Mouse (Mus musculus) G1E (cell line): ENCODE measurements around the gene Orc3. TPM values are rescaled to one million over a fixed set of nuclear protein-coding genes. Genes with fewer than 3 reads are reported as not detected.

Experiments used
- ATAC-seq: 2 replicates; pipeline ENCODE4 v1.8.0; 2016; ENCODE audit warnings: mild to moderate bottlenecking; ENCODE audit not compliant: insufficient number of reproducible peaks, poor library complexity, low FRiP score, severe bottlenecking; ENCODE audit errors: extremely low read depth
- DNase-seq: peaks from one replicate; pipeline ENCODE4 v3.0.0; 2012; ENCODE audit warnings: low spot score
- H3K27me3 ChIP-seq: 2 replicates; pipeline ENCODE4 v1.6.1; 2012; ENCODE audit warnings: mild to moderate bottlenecking, low read length, inconsistent platforms; ENCODE audit not compliant: insufficient read depth
- H3K36me3 ChIP-seq: replicated peaks from 2 replicates; pipeline ENCODE3; 2012; ENCODE audit warnings: mild to moderate bottlenecking, inconsistent platforms
- H3K4me1 ChIP-seq: 2 replicates; pipeline ENCODE4 v1.6.1; 2012; ENCODE audit warnings: low read depth, low read length, inconsistent platforms, mixed read lengths; ENCODE audit not compliant: insufficient read depth
- H3K4me3 ChIP-seq: 2 replicates; pipeline ENCODE4 v1.5.1; 2012; ENCODE audit warnings: low read depth, mild to moderate bottlenecking, inconsistent platforms, low read length, moderate library complexity, mixed read lengths
- H3K9me3 ChIP-seq: replicated peaks from 2 replicates; pipeline ENCODE4 v1.6.1; 2012; ENCODE audit warnings: inconsistent platforms
- CTCF ChIP-seq: IDR thresholded peaks from 2 replicates; pipeline ENCODE4 v1.5.1; 2012; ENCODE audit warnings: low read depth, low read length, inconsistent platforms, mixed read lengths
- GATA1 ChIP-seq: IDR thresholded peaks from 2 replicates; pipeline ENCODE4 v1.6.1; 2012; ENCODE audit warnings: borderline replicate concordance, low read length, inconsistent platforms, mixed read lengths
- GATA2 ChIP-seq: IDR thresholded peaks from 2 replicates; pipeline ENCODE4 v1.6.1; 2012; ENCODE audit warnings: low read depth, low read length, inconsistent platforms, borderline replicate concordance
- POLR2AphosphoS5 ChIP-seq: IDR thresholded peaks from 2 replicates; pipeline ENCODE4 v1.6.1; 2012; ENCODE audit warnings: low read depth, low read length, inconsistent platforms; ENCODE audit not compliant: insufficient replicate concordance
- TAL1 ChIP-seq: conservative IDR thresholded peaks from 2 replicates; pipeline ENCODE4 v1.6.1; 2012; ENCODE audit warnings: low read depth, low read length, inconsistent platforms, mixed read lengths
- polyA plus RNA-seq: library from polyadenylated mRNA; stranded (reverse); fragments of >175 nt; gene quantifications from 2 replicates; pipeline ENCODE4 v1.2.3, GENCODE M21; 2012
- total RNA-seq, 2 experiments: library from RNA; stranded (forward) in 1 of 2; stranded (reverse) in 1 of 2; fragments of 200-1000 nt in 1 of 2; fragments of >200 nt in 1 of 2; fragmentation: Nextera tagmentation in 1 of 2; gene quantifications; 2 replicates each; pipeline ENCODE4 v1.2.3; 2014 to 2017

Orc3 gene
- total and polyA plus RNA-seq, 3 experiments = 6.7 to 313 (median 150) TPM

GRCm38 (mm10) chr4:34629956-34630355 lies 15.2 kb upstream of the Orc3 start:
- Histone ChIP-seq H3K36me3 (peaks cover 81% of the 10 kb centered on the region), H3K9me3 (no peaks in the 10 kb centered on the region), H3K4me3 (no peak overlapping the region), H3K4me1 (no peaks in the 10 kb centered on the region), H3K27me3 (no peaks in the 10 kb centered on the region)
- no peak for ATAC-seq
- no peak for DNase-seq
- TF ChIP-seq POLR2AphosphoS5 (no peak), GATA1 (no peak), TAL1 (no peak), CTCF (no peak), GATA2 (no peak)

- DNase-seq (no peak), ATAC-seq (no peak)
- no peak for TF ChIP-seq GATA2
- no peak for TF ChIP-seq POLR2AphosphoS5
- no peak for TF ChIP-seq GATA1
- no peak for TF ChIP-seq CTCF
- TF ChIP-seq TAL1 = no peak
- Histone ChIP-seq H3K4me1 (no peaks in the 10 kb centered on the region; the same call in 1 of the 2 replicates), H3K9me3 (no peaks in the 10 kb centered on the region), H3K36me3 (peaks cover 81% of the 10 kb centered on the region), H3K4me3 (no peak overlapping the region), H3K27me3 (no peaks in the 10 kb centered on the region)
Measured at GRCm38 (mm10) chr4:34626401-34626800, 11.7 kb upstream of the Orc3 start.

- Histone ChIP-seq H3K4me1 (no peaks in the 10 kb centered on the region; the same call in 1 of the 2 replicates), H3K4me3 (no peak overlapping the region), H3K9me3 (no peaks in the 10 kb centered on the region), H3K27me3 (no peaks in the 10 kb centered on the region), H3K36me3 (peaks cover 76% of the 10 kb centered on the region)
- ATAC-seq = no peak
- DNase-seq = no peak
- TF ChIP-seq CTCF (no peak), GATA2 (no peak), TAL1 (no peak), GATA1 (no peak), POLR2AphosphoS5 (no peak)
Measured at GRCm38 (mm10) chr4:34625556-34625955, 10.8 kb upstream of the Orc3 start.

- ATAC-seq (0 out of 2 replicates have a peak, but pooled peaks have one; percentile 6), DNase-seq (no peak)
- peaks cover 27% of the 10 kb centered on the region for H3K36me3 ChIP-seq
- no peaks in the 10 kb centered on the region for H3K27me3 ChIP-seq
- TF ChIP-seq CTCF = no peak
- TF ChIP-seq POLR2AphosphoS5 = no peak
- no peak for TF ChIP-seq GATA2
- no peak for TF ChIP-seq GATA1
- no peak for TF ChIP-seq TAL1
- H3K4me3 ChIP-seq = peak overlapping the region; percentile 91
- H3K4me1 ChIP-seq = peaks cover 29% of the 10 kb centered on the region
- H3K9me3 ChIP-seq = no peaks in the 10 kb centered on the region
Measured at GRCm38 (mm10) chr4:34616146-34616545, 1.4 kb upstream of the Orc3 start.

GRCm38 (mm10) chr4:34615303-34615702 lies 559 bp upstream of the Orc3 start:
- no peaks in the 10 kb centered on the region for H3K9me3 ChIP-seq
- H3K4me3 ChIP-seq = peak overlapping the region; percentile 91
- peaks cover 27% of the 10 kb centered on the region for H3K36me3 ChIP-seq
- H3K4me1 ChIP-seq = peaks cover 29% of the 10 kb centered on the region
- DNase-seq (peak; percentile 9), ATAC-seq (no peak)
- TF ChIP-seq TAL1 (no peak), GATA2 (no peak), CTCF (no peak), POLR2AphosphoS5 (no peak), GATA1 (no peak)
- H3K27me3 ChIP-seq = no peaks in the 10 kb centered on the region

- no peak for TF ChIP-seq TAL1
- TF ChIP-seq GATA1 = no peak
- no peak for TF ChIP-seq CTCF
- no peak for TF ChIP-seq GATA2
- TF ChIP-seq POLR2AphosphoS5 = no peak
- Histone ChIP-seq H3K36me3 (peaks cover 35% of the 10 kb centered on the region), H3K4me3 (peak overlapping the region; percentile 91), H3K27me3 (no peaks in the 10 kb centered on the region), H3K4me1 (peaks cover 29% of the 10 kb centered on the region), H3K9me3 (no peaks in the 10 kb centered on the region)
- ATAC-seq = no peak
- DNase-seq = no peak
Measured at GRCm38 (mm10) chr4:34613571-34614145, 1.1 kb downstream of the Orc3 start.

GRCm38 (mm10) chr4:34606658-34607057 lies 8.1 kb downstream of the Orc3 start:
- Histone ChIP-seq H3K4me3 (no peak overlapping the region), H3K9me3 (no peaks in the 10 kb centered on the region), H3K4me1 (no peaks in the 10 kb centered on the region; the same call in 1 of the 2 replicates), H3K27me3 (no peaks in the 10 kb centered on the region), H3K36me3 (peaks cover 71% of the 10 kb centered on the region)
- DNase-seq = no peak
- no peak for TF ChIP-seq CTCF
- no peak for TF ChIP-seq TAL1
- no peak for TF ChIP-seq GATA2
- TF ChIP-seq POLR2AphosphoS5 = no peak
- no peak for TF ChIP-seq GATA1
- no peak for ATAC-seq
